Mouse (Mus musculus) erythroblast, embryonic 14.5 days (primary cell): ENCODE measurements at regions not wholly inside any gene's neighbourhood (a gene's known extent, or its start where the extent isn't known, plus 50 kb on each side); places are given as distances from the start of the nearest gene placed in this dataset.

Experiments used
- H3K27me3 ChIP-seq: 2 replicates; pipeline ENCODE4 v1.6.1; 2012; ENCODE audit warnings: inconsistent platforms; ENCODE audit not compliant: control insufficient read depth
- H3K36me3 ChIP-seq: 2 replicates; pipeline ENCODE4 v1.6.1; 2012; ENCODE audit warnings: mild to moderate bottlenecking, inconsistent platforms; ENCODE audit not compliant: control insufficient read depth
- H3K4me1 ChIP-seq: 2 replicates; pipeline ENCODE4 v1.6.1; 2012; ENCODE audit warnings: inconsistent platforms; ENCODE audit not compliant: control insufficient read depth
- H3K4me3 ChIP-seq: replicated peaks from 2 replicates; pipeline ENCODE3; 2012; ENCODE audit warnings: moderate library complexity, mild to moderate bottlenecking, inconsistent platforms
- H3K9me3 ChIP-seq: 2 replicates; pipeline ENCODE4 v1.6.1; 2012; ENCODE audit warnings: low read length, inconsistent platforms, mixed read lengths; ENCODE audit not compliant: control insufficient read depth
- GATA1 ChIP-seq: IDR thresholded peaks from 2 replicates; pipeline ENCODE4 v1.6.1; 2012; ENCODE audit warnings: low read length, inconsistent platforms, mixed read lengths
- TAL1 ChIP-seq: IDR thresholded peaks from 3 replicates; pipeline ENCODE4 v1.6.1; 2012; ENCODE audit warnings: low read length, inconsistent platforms, mixed read lengths

GRCm38 (mm10) chr5:132837420-132837819 is 294.3 kb upstream of the Auts2 start:
- Histone ChIP-seq H3K27me3 (no peaks in the 10 kb centered on the region), H3K4me3 (no peak overlapping the region), H3K36me3 (no peaks in the 10 kb centered on the region), H3K9me3 (peaks cover 2% of the 10 kb centered on the region; the same call in 1 of the 2 replicates), H3K4me1 (no peaks in the 10 kb centered on the region)
- TF ChIP-seq GATA1 (no peak), TAL1 (no peak)

DNA sequence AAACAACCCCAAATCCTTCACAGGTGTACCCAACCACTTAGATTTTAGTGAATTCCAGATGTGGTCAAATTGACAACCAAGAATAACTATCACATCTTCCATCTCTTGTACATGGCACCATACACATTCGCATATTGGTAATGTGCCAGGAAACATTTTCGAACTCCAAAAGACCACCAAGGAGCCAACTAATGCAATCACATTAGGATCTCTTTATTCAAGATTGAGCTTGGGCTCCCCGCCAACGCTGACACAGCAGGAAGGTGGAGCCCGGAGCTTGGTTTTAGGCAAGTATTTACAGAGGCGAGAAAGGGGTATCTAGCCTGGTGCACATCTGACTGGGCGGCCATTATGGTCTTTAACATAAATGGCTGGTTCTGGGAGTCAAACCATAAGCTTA is 285.8 kb upstream of the Auts2 start:
- Histone ChIP-seq H3K27me3 (no peaks in the 10 kb centered on the region), H3K9me3 (peaks cover 17% of the 10 kb centered on the region), H3K4me1 (no peaks in the 10 kb centered on the region), H3K4me3 (no peak overlapping the region), H3K36me3 (no peaks in the 10 kb centered on the region)
- no peak for TF ChIP-seq GATA1
- no peak for TF ChIP-seq TAL1

DNA sequence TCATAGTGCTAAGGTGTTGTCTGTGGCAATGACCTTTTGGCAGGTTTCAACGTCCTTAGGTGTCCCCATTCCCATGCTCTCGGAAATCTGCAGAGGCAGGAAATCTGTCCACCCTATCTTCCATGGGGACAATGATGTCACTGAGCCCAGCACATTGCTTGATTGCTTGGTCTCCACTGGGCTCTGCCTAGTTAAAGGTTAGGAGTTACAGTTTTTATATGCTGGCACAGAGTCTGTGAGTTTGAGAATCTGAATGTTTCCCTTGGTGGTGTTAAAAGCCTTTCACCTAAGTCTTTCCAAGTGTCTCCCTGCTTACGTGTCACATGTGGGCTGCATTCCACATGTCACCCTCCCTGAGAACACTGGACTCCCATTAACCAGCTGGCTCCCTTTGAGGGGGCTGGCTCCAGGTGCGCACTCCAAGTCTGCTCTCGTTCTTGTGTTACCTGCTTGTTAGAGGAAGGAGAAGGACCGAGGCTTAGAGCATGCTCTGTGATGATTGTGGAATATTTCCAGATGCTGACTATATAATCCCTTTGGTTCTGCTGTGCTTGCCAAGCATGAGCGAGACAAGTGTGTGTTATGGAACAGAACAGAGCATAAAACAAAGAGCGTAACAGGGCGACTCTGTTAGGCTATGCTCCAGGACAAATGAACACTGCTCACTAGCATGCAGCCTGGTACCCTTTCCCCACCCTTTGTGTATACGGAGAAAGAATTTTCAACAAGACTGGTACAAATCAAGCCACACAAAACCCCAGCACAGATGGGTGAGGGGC is 284.6 kb upstream of the Auts2 start:
- H3K4me3 ChIP-seq = no peak overlapping the region
- no peaks in the 10 kb centered on the region for H3K4me1 ChIP-seq
- H3K9me3 ChIP-seq = peaks cover 22% of the 10 kb centered on the region
- TF ChIP-seq TAL1 (no peak), GATA1 (no peak)
- no peaks in the 10 kb centered on the region for H3K36me3 ChIP-seq
- no peaks in the 10 kb centered on the region for H3K27me3 ChIP-seq

GRCm38 (mm10) chr5:132826009-132826408 is 282.9 kb upstream of the Auts2 start:
- no peaks in the 10 kb centered on the region for H3K4me1 ChIP-seq
- TF ChIP-seq TAL1 = no peak
- TF ChIP-seq GATA1 = no peak
- no peaks in the 10 kb centered on the region for H3K27me3 ChIP-seq
- no peaks in the 10 kb centered on the region for H3K36me3 ChIP-seq
- no peak overlapping the region for H3K4me3 ChIP-seq
- H3K9me3 ChIP-seq = peaks cover 19% of the 10 kb centered on the region

DNA sequence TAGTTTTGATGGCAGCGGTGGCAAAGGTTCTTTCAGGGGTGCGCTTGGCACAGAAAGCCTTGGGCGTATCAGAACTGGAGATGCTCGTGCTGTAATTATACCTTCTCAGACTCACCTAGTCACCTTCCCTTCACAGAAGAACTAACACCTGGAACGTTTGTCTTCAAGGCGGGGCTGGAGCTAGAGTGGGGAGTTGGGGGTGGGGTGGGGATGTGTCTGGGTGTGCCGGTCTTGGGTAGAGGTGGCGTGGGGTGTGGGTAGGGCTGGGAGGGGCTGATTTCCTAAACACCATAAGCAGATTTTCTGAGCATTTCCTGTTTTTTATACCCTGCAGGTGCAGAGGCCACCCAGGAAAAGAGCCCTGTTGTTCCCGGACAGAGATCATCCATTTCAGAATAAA is 274.5 kb upstream of the Auts2 start:
- TF ChIP-seq TAL1 = no peak
- TF ChIP-seq GATA1 = no peak

DNA sequence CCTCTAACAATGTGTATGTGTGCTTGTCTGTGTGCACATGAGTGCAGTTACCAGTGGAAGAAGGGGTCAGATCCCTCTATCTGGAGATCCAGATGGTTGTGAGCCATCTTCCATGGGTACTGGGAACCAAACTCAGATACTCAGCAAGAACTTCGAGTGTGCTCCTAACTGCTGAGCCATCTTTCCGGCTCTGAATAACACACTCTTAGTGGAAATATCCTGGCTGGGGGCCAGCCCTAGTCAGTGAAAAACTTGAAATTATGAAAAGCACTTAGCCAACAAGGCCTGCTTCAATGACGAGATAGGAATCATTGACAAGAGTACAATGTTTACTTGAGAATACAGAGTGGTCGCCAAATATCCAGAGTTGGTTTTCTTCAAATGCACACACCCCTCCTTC is 266.0 kb upstream of the Auts2 start:
- no peaks in the 10 kb centered on the region for H3K27me3 ChIP-seq

More for the DNA sequence above, 274.5 kb upstream of the Auts2 start:
- Histone ChIP-seq H3K4me3 (no peak overlapping the region), H3K36me3 (no peaks in the 10 kb centered on the region), H3K9me3 (peaks cover 9% of the 10 kb centered on the region), H3K4me1 (no peaks in the 10 kb centered on the region), H3K27me3 (no peaks in the 10 kb centered on the region)

GRCm38 (mm10) chr5:132796061-132796460 is 252.9 kb upstream of the Auts2 start:
- no peaks in the 10 kb centered on the region for H3K27me3 ChIP-seq
- peaks cover 25% of the 10 kb centered on the region for H3K9me3 ChIP-seq
- TF ChIP-seq TAL1 (no peak), GATA1 (no peak)
- no peaks in the 10 kb centered on the region for H3K4me1 ChIP-seq
- H3K4me3 ChIP-seq = no peak overlapping the region
- H3K36me3 ChIP-seq = no peaks in the 10 kb centered on the region

More for the DNA sequence above, 266.0 kb upstream of the Auts2 start:
- Histone ChIP-seq H3K4me3 (no peak overlapping the region), H3K4me1 (no peaks in the 10 kb centered on the region), H3K36me3 (no peaks in the 10 kb centered on the region), H3K9me3 (peaks cover 9% of the 10 kb centered on the region)
- TF ChIP-seq TAL1 (no peak), GATA1 (no peak)

- Histone ChIP-seq H3K27me3 (no peaks in the 10 kb centered on the region), H3K9me3 (peaks cover 15% of the 10 kb centered on the region), H3K36me3 (no peaks in the 10 kb centered on the region), H3K4me3 (no peak overlapping the region), H3K4me1 (no peaks in the 10 kb centered on the region)
- TF ChIP-seq TAL1 = no peak
- TF ChIP-seq GATA1 = no peak
Observed at GRCm38 (mm10) chr5:132792484-132792883, 249.3 kb upstream of the Auts2 start.

DNA sequence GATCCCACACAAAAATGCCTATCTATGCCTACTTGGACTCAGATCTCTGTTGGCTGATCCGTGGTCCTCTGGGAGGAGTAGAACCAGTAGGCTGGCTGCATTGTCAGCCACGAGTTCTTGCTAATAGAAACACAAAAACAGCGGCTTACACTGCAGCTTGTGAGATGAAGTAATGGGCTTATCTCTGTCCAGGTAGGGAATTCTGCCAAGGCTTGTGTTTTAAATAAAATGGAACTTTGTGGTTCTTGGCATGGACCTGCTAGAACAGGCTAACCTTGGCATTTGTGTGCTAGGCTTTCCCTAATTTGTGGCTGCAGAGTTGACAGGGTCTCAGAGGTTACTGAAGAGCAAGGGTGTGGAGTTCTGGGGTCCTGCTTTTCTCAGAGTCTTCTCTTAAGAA is 242.1 kb upstream of the Auts2 start:
- no peaks in the 10 kb centered on the region for H3K4me1 ChIP-seq
- no peaks in the 10 kb centered on the region for H3K36me3 ChIP-seq
- TF ChIP-seq GATA1 = no peak
- TF ChIP-seq TAL1 = no peak
- H3K9me3 ChIP-seq = no peaks in the 10 kb centered on the region; the same call in 1 of the 2 replicates
- H3K4me3 ChIP-seq = no peak overlapping the region
- no peaks in the 10 kb centered on the region for H3K27me3 ChIP-seq
